Mouse (Mus musculus) layer of hippocampus, postnatal 10 days (tissue): ENCODE data around the gene Angptl8. TPM values are rescaled to one million over a fixed set of nuclear protein-coding genes. Genes with fewer than 3 reads are reported as not detected.
"Not testable (repeated sequence)": the region's sequence is repeated elsewhere in the genome, so short reads cannot be mapped to it uniquely, and the experiment has no call there.

ENCODE experiments used
- DNase-seq, 2 experiments: peaks; one replicate each; pipeline ENCODE4 v3.0.0; 2021; ENCODE audit warnings: low spot score in 2 of 2
- long read RNA-seq: library from polyadenylated mRNA; stranded (forward); transcript quantifications from one replicate; pipeline ENCODE4 v2.0.0, GENCODE M21; 2023
- total RNA-seq, 2 experiments: library from RNA; stranded (reverse); gene quantifications; 2 replicates each; pipeline ENCODE4 v1.2.3; 2021

Gene Angptl8
- total RNA-seq: not detected
- long read RNA-seq, partial matches to known transcripts: 0 of 4 reads
- long read RNA-seq, other reads (novel, unspliced or antisense): 4 of 4 reads

GRCm38 (mm10) chr9:21835258-21835912 is at the start of gene Angptl8:
Angptl8 (plus strand) TSS chr9:21835510.
- no peak for DNase-seq

- DNase-seq: not testable (repeated sequence)
These were observed 49.0 kb upstream of the Angptl8 start for GRCm38 (mm10) chr9:21786309-21786708.

DNA sequence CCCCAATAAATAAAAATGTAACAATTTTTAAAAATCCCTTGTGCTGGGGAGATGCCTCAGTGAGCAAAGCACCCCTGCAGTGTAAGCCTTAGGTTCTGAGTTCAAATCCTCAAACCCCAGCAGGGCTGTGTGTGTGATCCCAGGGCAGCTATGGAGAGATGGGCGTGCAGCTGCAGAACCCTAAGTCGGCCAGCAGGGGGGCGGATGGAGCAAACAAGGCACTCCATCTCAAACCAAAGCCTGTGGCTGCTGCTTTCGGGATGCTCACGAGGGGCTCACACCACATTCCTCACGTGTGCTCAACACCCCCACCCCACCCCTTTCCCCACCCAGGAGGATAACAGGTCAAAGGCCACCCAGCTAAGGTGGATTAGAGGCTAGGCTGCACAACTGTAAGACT is 48.4 kb upstream of the Angptl8 start:
- peak; percentile 68 to 73 for DNase-seq

- DNase-seq: no peak
These were observed 47.7 kb upstream of the Angptl8 start for GRCm38 (mm10) chr9:21787654-21788053.

GRCm38 (mm10) chr9:21788234-21788633 is 47.1 kb upstream of the Angptl8 start:
- no peak for DNase-seq

- no peak for DNase-seq
These were observed 43.4 kb upstream of the Angptl8 start for GRCm38 (mm10) chr9:21791861-21792260.

GRCm38 (mm10) chr9:21792644-21793043 is 42.7 kb upstream of the Angptl8 start:
- DNase-seq: peak; percentile 72 to 75

DNA sequence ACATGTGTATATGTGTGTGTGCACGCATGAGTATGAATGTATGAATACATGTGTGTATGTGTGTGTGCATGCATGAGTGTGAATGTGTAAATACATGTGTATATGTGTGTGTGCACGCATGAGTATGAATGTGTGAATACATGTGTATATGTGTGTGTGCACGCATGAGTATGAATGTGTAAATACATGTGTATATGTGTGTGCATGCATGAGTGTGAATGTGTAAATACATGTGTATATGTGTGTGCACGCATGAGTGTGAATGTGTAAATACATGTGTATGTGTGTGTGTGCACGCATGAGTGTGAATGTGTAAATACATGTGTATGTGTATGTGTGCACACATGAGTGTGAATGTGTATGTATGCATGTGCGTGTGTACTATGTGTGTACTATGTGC is 41.8 kb upstream of the Angptl8 start:
- DNase-seq: not testable (repeated sequence)

- DNase-seq: no peak
These were observed 40.9 kb upstream of the Angptl8 start for GRCm38 (mm10) chr9:21794344-21794834.

DNA sequence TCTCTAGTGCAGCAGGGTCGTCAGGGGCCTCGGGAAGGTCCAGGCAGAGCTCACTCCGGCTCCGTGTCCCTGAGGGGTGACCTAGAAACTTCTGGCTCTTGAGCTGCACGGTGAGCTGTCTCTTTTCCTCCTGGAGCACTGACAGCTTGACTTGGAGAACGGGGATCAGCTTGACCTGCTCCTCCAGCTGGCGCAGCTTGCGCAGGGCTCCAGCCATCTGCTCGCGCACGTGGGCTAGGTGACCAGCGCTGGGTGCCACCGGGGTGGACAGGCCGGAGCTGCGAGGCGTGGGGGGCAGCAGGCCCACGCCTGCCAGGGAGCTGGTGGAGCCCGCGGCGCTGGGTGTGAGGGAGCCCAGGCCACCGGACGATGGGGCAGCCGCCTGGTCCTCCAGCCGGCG is 40.4 kb upstream of the Angptl8 start:
- DNase-seq: no peak

DNA sequence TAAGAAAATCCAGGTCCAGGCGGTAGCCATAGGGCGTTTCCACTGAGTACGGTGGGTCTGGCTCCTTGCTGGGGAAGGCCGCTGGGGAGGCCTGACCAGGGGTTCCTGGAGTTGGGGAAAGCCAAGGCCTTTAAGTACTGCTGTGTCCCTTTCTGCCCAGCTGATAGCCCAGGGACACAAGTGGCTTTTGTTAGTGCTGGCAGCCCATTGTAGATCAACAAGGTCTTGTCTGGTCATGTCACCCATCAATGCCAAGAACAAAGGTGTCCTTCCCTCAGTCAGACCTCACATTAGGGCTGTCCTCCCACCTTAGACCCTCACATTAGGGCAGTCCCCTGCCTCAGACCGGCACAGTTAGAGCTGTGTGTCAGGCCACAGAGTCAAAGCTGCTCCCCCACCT is 39.7 kb upstream of the Angptl8 start:
- DNase-seq: no peak

- no peak for DNase-seq
These were observed 39.1 kb upstream of the Angptl8 start for GRCm38 (mm10) chr9:21796259-21796658.

DNA sequence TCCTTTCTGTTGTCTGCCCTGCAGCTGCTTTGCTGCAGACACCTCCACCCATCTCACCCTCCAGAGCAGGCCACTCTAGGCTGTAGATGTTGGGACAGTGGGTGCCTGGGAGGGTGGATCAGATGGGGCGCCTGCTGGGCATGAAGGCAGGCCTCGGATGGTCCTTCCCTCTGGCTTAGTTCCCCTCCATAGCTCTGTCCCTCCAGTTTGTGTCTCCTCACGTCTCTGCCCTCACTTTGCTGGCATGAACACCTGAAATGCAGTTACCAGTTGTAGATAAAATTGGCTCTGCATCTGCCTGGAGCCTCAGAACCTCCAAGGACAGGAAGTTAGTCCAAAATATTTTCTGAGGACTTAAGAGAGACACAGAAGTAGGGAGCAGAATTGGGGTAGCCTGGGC is 38.4 kb upstream of the Angptl8 start:
- DNase-seq: no peak

GRCm38 (mm10) chr9:21797921-21798344 is 37.4 kb upstream of the Angptl8 start:
- peak in 1 of 2 experiments; percentile 53 for DNase-seq

GRCm38 (mm10) chr9:21798345-21799009 is 36.8 kb upstream of the Angptl8 start, which contains the start of gene Kank2:
Kank2 (minus strand) TSS chr9:21798744.
- peak; percentile 81 to 85 for DNase-seq

- DNase-seq: no peak
These were observed 36.3 kb upstream of the Angptl8 start for GRCm38 (mm10) chr9:21799010-21799350.

DNA sequence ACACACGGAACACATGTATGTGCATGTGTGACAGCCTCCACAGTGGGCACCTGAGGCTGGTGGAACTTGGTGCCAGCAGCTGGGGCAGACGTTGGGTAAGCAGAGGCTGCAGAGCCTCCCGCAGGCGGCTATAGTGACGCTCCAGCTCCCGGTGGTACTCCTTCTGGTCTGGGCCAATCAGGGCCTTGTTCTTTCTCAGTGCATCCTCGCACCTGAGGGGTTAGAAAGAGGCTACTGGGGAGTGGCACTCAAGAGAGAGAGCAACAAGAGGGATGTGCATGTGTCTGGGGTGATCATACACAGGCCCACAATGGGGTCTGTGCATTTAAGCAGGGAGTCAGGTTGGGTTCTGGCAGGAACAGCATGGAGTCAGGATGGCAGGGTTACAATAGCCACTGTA is 34.2 kb upstream of the Angptl8 start:
- no peak for DNase-seq

DNA sequence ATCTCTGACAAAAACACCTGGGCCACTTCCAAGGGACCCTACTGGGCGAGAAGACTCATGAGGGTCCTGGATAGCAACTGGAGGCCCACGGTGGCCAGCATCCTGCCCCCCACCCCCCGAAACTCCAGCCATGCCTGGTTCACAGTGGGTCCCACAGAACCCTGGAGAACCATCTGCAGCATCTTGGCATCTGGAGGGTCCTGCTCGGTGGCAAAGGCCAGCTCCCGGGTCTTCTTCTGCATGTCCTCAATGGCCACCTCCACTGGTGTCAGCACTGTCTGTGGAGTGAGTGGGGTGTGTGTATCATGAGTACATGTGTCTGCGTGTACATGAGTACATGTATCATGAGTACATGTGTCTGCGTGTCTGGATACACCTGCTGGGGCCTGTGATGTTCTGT is 33.7 kb upstream of the Angptl8 start:
- DNase-seq: no peak

GRCm38 (mm10) chr9:21803986-21804644 is 31.2 kb upstream of the Angptl8 start:
- DNase-seq: peak; percentile 83 to 85

DNA sequence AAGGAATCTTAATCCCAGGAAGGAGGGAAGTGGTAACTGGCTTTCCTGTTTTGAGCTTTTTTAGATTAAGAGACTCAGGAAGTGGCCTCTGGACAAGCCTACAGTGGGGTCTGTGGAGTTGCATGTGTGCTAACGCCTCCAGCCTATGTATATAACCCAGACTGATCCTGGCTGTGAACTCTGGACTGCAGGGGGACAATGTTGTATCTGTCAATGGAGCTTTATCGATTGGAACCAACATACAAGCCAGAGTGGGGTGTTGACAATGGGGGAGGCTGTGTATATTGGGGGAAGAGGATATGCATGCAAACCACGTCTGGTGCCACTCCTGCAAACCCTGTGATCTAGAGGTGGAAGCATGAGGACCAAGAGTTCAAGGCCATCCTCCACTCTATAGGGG is 28.9 kb upstream of the Angptl8 start:
- DNase-seq: no peak

- DNase-seq: no peak
These were observed 28.3 kb upstream of the Angptl8 start for GRCm38 (mm10) chr9:21806976-21807375.

GRCm38 (mm10) chr9:21808561-21808960 is 26.7 kb upstream of the Angptl8 start:
- no peak for DNase-seq
